Mouse (Mus musculus): ENCODE measurements around the gene Susd3.

The Susd3 gene

GRCm38 (mm10) chr13:49246626-49247025, 1.9 kb downstream of the Susd3 start:
- DNase-seq (ENCODE audit: low spot score in 2 of 2) = no peak

GRCm38 (mm10) chr13:49246011-49246410, 2.5 kb downstream of the Susd3 start:
- DNase-seq (ENCODE audit: low spot score in 2 of 2) = no peak

- no peak for DNase-seq (ENCODE audit: low spot score in 2 of 2)
Observed at GRCm38 (mm10) chr13:49245251-49245650, 3.3 kb downstream of the Susd3 start.

GRCm38 (mm10) chr13:49243492-49243891, 5.0 kb downstream of the Susd3 start:
- DNase-seq (ENCODE audit: low spot score in 2 of 2) = no peak

DNA sequence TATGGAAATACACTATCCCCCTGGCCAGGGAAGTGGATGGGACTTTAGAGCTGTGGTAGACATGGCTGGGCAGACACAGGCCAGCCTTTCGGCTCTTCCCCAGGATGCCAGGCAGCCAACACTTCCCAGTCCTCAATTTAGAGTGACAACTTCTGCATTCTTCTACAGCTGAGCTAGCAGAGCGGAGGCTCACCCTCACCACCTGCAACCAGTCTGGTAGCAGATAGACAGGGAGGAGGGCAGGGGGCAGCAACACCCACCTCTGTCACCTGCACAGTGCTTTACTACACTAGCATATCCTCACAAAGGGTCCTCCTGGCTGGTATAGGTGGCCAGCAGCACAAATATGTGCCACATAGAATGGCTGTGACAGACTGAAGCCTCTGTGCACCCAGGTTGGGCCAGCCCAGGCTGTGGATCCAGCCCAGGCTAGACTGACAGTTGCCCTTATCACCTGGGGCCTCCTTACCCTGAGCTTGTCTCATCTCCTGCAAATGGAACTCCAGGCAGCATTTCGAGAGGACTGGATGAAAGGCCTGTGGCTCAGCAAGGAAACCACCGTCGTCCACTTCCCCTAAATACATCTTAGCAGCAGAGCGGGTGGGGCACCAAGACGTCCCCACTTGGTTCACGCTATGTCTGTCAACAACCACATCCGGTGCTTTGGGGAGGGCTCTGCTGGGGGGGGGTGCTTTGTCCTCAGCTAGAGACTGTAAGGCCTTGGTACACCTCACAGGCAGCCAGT, 6.0 kb downstream of the Susd3 start:
- DNase-seq (ENCODE audit: low spot score in 2 of 2) = no peak

- no peak for DNase-seq (ENCODE audit: low spot score in 2 of 2)
Observed at GRCm38 (mm10) chr13:49238737-49239136, 9.8 kb downstream of the Susd3 start.

GRCm38 (mm10) chr13:49237617-49238016, 10.9 kb downstream of the Susd3 start:
- no peak for DNase-seq (ENCODE audit: low spot score in 2 of 2)

- DNase-seq (ENCODE audit: low spot score in 2 of 2) = no peak
Observed at GRCm38 (mm10) chr13:49234711-49235110, 13.8 kb downstream of the Susd3 start.

- DNase-seq (ENCODE audit: low spot score in 2 of 2) = no peak
Observed at GRCm38 (mm10) chr13:49233792-49234572, 14.5 kb downstream of the Susd3 start.

DNA sequence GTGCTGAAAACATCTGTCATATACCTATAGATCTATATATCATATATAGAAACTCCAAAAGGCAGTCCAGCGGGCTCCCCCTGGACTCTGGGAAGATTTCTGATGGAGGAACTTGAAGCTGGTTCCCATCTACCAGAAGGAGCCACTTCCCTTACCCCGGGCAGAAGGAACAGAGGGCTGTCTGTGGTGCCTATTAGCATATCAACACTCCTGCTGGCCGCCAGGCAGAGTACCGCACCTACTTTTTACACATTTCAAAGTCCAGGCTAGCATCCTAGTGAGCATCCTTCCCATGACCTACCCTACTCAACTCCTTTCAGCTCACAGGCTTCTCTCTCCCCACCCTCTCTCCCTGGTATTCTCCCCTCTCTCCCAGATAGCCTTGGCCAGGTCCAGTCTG, 22.9 kb downstream of the Susd3 start:
- no peak for DNase-seq (ENCODE audit: low spot score in 2 of 2)

DNA sequence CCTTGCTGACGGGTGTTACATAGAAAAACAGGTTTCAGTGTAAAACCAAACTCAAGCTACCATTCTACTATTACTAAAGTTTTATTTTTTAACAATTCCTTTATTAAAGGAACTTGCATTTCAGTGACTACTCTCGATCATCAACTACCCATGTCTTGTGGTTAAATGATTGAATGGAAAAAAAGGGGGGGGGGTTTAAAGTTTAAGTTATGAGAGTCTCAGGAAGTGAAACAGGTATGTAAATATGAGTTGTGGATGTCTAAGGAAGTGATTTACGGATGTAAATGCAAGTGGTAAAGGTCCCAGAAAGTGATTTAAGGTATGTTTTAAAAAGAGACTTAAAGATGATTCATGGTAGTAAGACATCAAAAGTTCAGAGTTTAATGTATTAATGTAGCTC, 23.3 kb downstream of the Susd3 start:
- DNase-seq (ENCODE audit: low spot score in 2 of 2) = no peak

DNA sequence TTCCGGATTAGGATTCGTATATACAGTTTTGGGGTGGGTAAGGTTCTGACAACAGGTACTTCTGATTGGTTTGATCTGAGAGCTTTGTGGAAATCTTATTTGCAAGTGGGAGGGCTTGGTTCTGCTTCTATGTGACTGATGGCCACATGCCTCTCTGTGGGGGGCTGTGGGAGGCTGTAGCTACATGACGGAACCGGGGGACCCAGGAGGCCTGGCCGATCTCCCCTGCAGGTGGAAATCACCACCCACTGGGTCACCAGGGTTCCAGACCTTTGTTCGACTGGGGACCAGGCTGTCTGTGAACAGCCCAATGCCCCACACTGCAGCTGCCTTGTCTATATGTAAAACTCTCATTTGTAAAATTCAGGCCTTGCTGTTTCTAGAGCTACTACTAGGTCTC, 23.8 kb downstream of the Susd3 start:
- no peak for DNase-seq (ENCODE audit: low spot score in 2 of 2)

DNA sequence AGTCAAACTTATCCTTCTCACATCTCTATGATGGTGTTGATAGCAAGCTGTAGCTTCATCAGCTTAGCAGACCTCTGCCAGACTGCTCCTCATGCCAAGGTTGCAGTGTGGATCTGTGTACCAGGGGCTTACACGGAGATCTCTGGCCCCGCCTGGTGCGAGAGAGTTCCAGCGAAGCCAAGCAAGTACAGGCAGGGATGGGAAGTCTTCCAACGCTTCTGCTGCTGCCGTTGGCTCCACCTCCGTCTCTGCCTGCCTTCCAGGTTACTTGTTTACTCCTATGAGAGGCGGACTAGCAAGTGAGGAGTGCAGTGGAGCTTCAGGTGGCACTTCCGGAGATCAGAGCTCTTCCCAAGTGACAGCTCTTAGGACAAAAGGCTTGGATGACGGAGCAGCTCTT, 24.2 kb downstream of the Susd3 start:
- no peak for DNase-seq (ENCODE audit: low spot score in 2 of 2)

GRCm38 (mm10) chr13:49220912-49221311, 27.6 kb downstream of the Susd3 start:
- no peak for DNase-seq (ENCODE audit: low spot score in 2 of 2)

GRCm38 (mm10) chr13:49219367-49219766, 29.1 kb downstream of the Susd3 start:
- DNase-seq (ENCODE audit: low spot score in 2 of 2) = no peak

- DNase-seq (ENCODE audit: low spot score in 2 of 2) = no peak
Observed at GRCm38 (mm10) chr13:49218651-49219050, 29.9 kb downstream of the Susd3 start.

DNA sequence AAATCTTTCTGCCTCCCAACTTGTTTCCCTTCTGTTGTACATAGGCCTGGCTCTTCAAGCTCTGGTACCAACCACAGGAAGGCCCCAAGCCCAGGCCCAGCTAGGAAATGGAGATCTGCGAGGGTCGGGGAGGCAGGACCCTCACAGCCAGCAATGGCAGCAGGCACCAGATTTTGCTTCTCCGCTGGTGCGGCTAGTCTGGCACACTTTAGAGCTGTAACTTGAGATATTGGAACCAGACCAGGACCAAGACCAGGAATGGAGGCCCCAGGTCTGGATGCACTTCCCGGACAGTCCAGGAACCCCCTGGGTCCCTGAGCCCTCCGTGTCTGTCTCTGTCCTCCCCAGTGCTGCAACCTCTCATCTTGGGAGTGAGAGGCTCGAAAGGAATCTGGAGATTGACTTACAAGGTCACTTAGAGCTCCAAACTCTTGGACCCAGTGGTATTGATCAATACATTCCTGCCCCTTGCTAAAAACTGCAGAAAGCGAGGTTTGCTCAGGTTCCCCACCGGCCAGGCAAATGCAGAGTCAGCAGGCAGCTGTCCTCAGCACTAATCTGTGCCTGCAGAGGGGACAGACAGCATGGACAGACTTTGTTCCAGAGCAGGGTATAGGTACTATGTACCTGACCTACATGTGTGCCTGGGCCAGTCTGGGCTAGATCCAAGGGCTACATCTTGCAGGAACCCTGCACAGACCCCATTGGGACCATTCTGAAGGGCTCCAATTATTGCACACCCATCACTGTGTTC, 31.5 kb downstream of the Susd3 start:
- DNase-seq (ENCODE audit: low spot score in 2 of 2) = no peak

DNA sequence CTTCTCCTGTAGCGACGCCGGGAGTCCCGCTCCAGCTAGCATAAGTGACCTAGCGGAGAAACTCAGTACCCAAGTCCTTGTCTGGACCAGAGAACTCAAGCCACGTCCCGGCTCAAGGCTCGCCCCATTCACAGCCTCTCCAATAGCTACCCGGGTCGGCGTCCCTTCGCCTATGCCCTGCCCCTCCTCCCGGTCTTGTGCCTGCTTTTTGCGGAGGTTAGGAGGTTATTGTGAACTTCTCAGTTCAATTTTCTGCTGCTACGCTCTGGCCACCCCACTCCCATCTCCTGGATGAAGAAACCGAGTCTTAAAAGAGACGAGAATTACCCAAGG, 32.3 kb downstream of the Susd3 start:
- DNase-seq (ENCODE audit: low spot score in 2 of 2) = no peak

- peak; percentile 84 for DNase-seq (ENCODE audit: low spot score in 2 of 2)
Observed at GRCm38 (mm10) chr13:49215504-49216219, 32.8 kb downstream of the Susd3 start, which contains the start of gene Card19. Gene Card19, minus strand, starts transcription at chr13:49216037.

DNA sequence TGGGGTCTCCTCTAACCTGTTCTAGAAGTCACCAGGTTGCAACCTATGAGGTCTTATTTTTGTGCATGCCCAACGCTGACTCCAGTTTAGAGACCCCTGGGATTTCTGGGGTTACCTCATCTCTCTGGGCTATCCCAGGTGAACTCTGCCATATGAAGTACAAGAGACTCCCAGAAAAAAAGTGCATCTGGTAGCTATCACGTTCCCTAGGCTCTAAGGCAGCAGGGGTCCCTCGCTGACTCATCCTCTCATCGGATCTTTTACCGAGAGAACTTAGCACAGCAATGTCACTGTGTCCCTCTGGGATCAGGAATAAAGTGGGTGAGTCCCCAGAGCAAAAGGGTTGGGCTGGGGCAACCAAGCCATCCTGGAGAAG, 33.4 kb downstream of the Susd3 start:
- no peak for DNase-seq (ENCODE audit: low spot score in 2 of 2)

DNA sequence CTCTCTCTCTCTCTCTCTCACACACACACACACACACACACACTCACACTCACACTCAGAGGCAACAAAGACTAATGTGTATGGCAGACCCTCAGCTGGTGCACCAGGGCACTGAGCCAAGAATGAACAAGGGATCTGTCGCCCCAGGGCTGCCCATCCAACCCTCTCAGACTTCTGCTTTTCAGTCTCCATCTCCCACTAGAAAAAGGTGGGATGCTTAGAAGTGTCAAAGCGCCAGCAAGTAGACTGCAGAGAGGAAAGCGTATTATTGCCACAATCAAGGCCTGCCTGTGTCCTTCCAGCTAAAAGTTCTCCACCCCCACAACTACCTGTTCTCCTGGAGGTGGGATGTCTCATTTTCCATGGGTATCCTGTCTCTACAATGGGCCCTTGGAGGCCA, 34.1 kb downstream of the Susd3 start:
- no peak for DNase-seq (ENCODE audit: low spot score in 2 of 2)

GRCm38 (mm10) chr13:49213531-49213932, 35.0 kb downstream of the Susd3 start:
- peak in 1 of 2 experiments; percentile 41 for DNase-seq (ENCODE audit: low spot score in 2 of 2)
